Mouse (Mus musculus) liver, adult 2 months (tissue): ENCODE results near the gene Celf6. TPM values are rescaled to one million over a fixed set of nuclear protein-coding genes. Genes with fewer than 3 reads are reported as not detected.

Experiments
- DNase-seq: peaks from one replicate; pipeline ENCODE4 v3.0.0-alpha.2; 2011; ENCODE audit warnings: low read depth, low spot score; ENCODE audit errors: extremely low read depth
- H3K27ac ChIP-seq: fragments of 200-500 bp; replicated peaks from 2 replicates; pipeline ENCODE4 v1.5.1; 2012; ENCODE audit warnings: low read depth, mild to moderate bottlenecking, control low read depth, inconsistent platforms, low read length; ENCODE audit not compliant: insufficient read depth
- H3K27me3 ChIP-seq: fragments of 200-500 bp; 2 replicates; pipeline ENCODE4 v1.6.1; 2012; ENCODE audit warnings: mild to moderate bottlenecking, moderate library complexity, low read length, inconsistent platforms; ENCODE audit not compliant: control insufficient read depth, insufficient read depth
- H3K36me3 ChIP-seq: fragments of 200-500 bp; 2 replicates; pipeline ENCODE4 v1.6.1; 2012; ENCODE audit warnings: low read length, inconsistent platforms; ENCODE audit not compliant: control insufficient read depth, insufficient read depth
- H3K4me1 ChIP-seq: fragments of 200-500 bp; 2 replicates; pipeline ENCODE4 v1.6.1; 2011; ENCODE audit warnings: low read length; ENCODE audit not compliant: control insufficient read depth, insufficient read depth
- H3K4me3 ChIP-seq: fragments of 200-500 bp; 2 replicates; pipeline ENCODE4 v1.5.1; 2011; ENCODE audit warnings: low read depth, mild to moderate bottlenecking, control low read depth, low read length, moderate library complexity; ENCODE audit not compliant: insufficient read depth
- H3K79me2 ChIP-seq: fragments of 200-500 bp; 2 replicates; pipeline ENCODE4 v1.6.1; 2012; ENCODE audit warnings: inconsistent platforms, mild to moderate bottlenecking, low read length, moderate library complexity; ENCODE audit not compliant: control insufficient read depth, insufficient read depth
- H3K9ac ChIP-seq: fragments of 200-500 bp; 2 replicates; pipeline ENCODE4 v1.6.1; 2012; ENCODE audit warnings: low read depth, mild to moderate bottlenecking, control low read depth, inconsistent platforms, low read length
- CTCF ChIP-seq: fragments of 200-500 bp; IDR thresholded peaks from 2 replicates; pipeline ENCODE4 v1.5.1; 2011; ENCODE audit warnings: low read depth, low read length, control low read depth
- POLR2A ChIP-seq: fragments of 200-500 bp; IDR thresholded peaks from 2 replicates; pipeline ENCODE4 v1.6.1; 2011; ENCODE audit warnings: low read length, control low read depth; ENCODE audit not compliant: insufficient read depth; ENCODE audit errors: extremely low read depth
- WGBS: fragments of 180-500 bp; shearing (Covaris S2); methylation state at CpG from one replicate; pipeline ENCODE4 v1.1.7; 2018; 5-methylcytosine and 5-hydroxymethylcytosine counted together
- polyA plus RNA-seq: library from polyadenylated mRNA; depleted of rRNA; stranded (reverse); fragments of >200 nt; gene quantifications from 2 replicates; pipeline ENCODE4 v1.2.3, GENCODE M21; 2012
- total RNA-seq: library from RNA; depleted of rRNA; stranded (reverse); fragments of >200 nt; gene quantifications from 2 replicates; pipeline ENCODE4 v1.2.3, GENCODE M21; 2014

Celf6 gene
- total and polyA plus RNA-seq, 2 experiments = not detected

DNA sequence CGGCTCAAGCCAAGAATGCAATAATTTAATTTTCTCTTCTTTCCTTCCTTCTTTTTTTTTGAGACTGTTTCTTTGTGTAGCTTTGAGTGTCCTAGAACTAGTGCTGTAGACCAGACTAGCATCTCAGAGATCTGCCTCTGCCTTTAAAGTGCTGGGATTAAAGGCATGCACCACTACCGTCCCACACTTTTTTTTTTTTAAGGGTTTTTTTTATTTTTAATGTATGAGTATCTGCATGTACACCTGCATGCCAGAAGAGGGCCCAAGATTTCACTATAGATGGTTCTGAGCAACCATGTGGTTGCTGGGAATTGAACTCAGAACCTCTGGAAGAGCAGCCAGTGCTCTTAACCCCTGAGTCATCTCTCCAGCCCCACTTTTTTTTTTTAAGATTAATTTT, 38.1 kb downstream of the Celf6 start:
- 93% methylated on average over 2 of the region's 2 CpGs for WGBS
- TF ChIP-seq POLR2A (no peak), CTCF (no peak)

DNA sequence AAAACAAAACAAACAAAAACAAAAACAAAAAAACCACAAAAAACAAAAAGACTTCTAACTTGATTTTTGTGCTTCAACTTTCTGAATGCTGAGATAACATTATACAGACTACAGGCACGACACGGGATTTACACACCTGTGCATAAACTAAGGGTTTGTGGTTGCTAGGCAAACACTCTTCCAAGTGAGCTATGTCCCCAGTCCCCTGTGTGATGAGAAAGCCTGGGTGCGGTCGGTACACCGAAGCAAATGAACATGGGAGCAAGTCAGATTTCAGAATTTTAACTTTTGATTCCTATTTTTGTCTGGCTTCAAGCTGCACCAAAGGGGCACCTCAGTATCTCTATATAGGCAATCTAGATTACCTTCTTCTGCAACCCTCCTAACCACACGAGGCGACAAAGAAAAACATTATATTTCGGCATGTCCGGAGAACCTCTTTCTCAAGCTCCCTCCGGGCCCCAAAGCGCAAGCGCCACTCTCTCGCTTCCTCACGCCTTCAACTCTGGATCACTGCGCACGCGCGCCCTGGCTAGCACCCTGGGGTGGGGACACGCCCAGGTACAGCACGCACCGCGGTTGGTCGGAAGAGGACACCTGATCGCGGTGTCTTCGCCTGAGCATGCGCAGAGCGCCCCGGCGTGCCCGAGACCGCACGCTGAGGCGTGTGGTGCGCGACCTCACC, 39.0 kb downstream of the Celf6 start, which contains the start of gene Parp6:
TSS of gene Parp6 (plus strand) at position 663 of the 685 bp plus-strand sequence.
- H3K27me3 ChIP-seq = no peaks in the 10 kb centered on the region
- no peaks in the 10 kb centered on the region for H3K36me3 ChIP-seq
- peak within 1 kb of the TSS; percentile 77 for H3K9ac ChIP-seq
- H3K27ac ChIP-seq = peak within 1 kb of the TSS; percentile 32
- peak within 1 kb of the TSS; percentile 82 for H3K4me3 ChIP-seq
- no peaks in the 10 kb centered on the region for H3K4me1 ChIP-seq
- peak; percentile 92 for DNase-seq
- H3K79me2 ChIP-seq = no peaks in the 10 kb centered on the region
- WGBS = 2% methylated on average over 36 of the region's 36 CpGs
- peak; percentile 70 for TF ChIP-seq POLR2A
- TF ChIP-seq CTCF = no peak

More for the DNA sequence above, 38.1 kb downstream of the Celf6 start:
- no peak overlapping the region for H3K9ac ChIP-seq
- H3K79me2 ChIP-seq = no peaks in the 10 kb centered on the region
- H3K4me1 ChIP-seq = no peaks in the 10 kb centered on the region
- H3K36me3 ChIP-seq = no peaks in the 10 kb centered on the region
- no peak for DNase-seq
- no peaks in the 10 kb centered on the region for H3K27me3 ChIP-seq
- no peak overlapping the region for H3K27ac ChIP-seq
- no peak overlapping the region for H3K4me3 ChIP-seq

DNA sequence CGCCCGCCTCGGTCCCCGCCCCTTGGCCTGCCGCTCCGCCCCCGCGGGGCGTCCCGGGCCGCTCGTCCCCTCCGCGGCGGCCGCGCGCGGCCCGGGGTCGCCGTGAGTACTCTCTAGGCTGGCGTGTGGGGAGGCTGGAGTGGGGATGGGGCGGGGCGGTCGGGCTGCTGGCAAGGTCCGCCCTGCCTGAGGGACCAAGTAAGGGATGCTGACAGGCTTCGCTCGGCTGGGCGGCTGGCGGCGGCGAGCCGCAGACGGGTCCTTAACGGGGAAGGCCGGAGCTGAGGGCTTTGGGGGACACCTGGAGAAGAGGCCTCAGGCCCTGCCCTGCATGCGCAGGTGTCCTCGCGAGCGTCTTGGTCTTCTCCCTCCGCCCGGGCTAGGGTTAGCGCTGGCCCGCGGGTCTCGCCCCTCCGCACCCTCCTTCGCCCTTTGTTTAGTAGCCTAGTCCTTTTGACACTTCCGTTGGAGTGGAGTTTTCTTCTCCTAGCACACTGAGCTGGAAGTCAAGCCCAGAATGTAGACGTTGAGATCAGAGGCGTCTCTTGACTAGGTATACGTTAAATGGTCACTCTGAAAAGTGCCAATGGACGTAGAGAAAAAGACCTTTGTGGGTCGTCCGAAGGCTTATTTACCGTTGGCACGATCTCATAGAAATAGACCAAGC, 39.7 kb downstream of the Celf6 start:
- Histone ChIP-seq H3K4me1 (no peaks in the 10 kb centered on the region), H3K27ac (peak overlapping the region; percentile 32), H3K27me3 (no peaks in the 10 kb centered on the region), H3K9ac (peak overlapping the region; percentile 77), H3K36me3 (peaks cover 2% of the 10 kb centered on the region), H3K79me2 (no peaks in the 10 kb centered on the region), H3K4me3 (peak overlapping the region; percentile 82)
- no peak for TF ChIP-seq CTCF
- no peak for TF ChIP-seq POLR2A
- WGBS = 1% methylated on average over 56 of the region's 58 CpGs
- peak; percentile 34 for DNase-seq

DNA sequence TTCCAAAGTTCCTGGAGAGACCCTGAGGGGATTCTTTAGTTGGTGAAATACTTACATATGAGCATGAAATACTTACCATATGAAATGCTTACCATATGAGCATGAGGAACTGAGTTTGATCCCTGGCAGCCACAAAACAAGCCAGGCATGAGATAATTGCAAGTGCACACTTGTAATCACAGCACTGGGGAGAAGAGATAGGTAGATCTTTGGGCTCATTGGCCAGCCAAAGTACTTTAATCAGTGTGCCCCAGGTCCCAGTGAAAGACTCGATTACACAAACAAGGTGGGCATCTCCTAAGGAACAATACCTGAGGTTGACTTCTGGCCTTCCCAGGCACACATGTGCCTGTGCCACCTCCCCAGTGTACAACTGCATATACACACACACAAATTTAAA, 60.7 kb downstream of the Celf6 start:
- Histone ChIP-seq H3K9ac (no peak overlapping the region), H3K4me3 (no peak overlapping the region), H3K79me2 (no peaks in the 10 kb centered on the region), H3K27me3 (no peaks in the 10 kb centered on the region), H3K4me1 (no peaks in the 10 kb centered on the region; the same call in 1 of the 2 replicates), H3K36me3 (peaks cover 54% of the 10 kb centered on the region), H3K27ac (no peak overlapping the region)
- no peak for TF ChIP-seq POLR2A
- no peak for TF ChIP-seq CTCF
- DNase-seq = no peak
- 97% methylated on average over 1 of the region's 1 CpGs for WGBS

DNA sequence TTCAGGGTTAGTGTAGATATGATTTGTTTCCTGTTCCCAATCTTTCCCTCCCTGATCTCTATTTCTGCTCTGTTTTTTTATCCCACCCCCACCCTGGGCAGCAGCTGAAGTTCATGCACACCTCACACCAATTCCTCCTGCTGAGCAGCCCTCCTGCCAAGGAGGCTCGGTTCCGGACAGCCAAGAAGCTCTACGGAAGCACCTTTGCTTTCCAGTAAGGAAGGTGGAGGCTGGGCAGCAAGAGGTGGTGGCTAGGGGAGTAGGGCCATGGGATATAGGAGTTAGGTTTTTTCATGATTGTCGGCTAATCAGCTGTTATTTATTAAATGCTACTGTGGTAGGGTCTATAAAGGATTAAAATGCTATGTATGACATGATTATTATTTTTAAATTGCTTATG, 62.2 kb downstream of the Celf6 start:
- no peak overlapping the region for H3K27ac ChIP-seq
- no peaks in the 10 kb centered on the region for H3K27me3 ChIP-seq
- no peak for DNase-seq
- 98% methylated on average over 4 of the region's 4 CpGs for WGBS
- H3K4me3 ChIP-seq = no peak overlapping the region
- no peak overlapping the region for H3K9ac ChIP-seq
- peaks cover 48% of the 10 kb centered on the region for H3K36me3 ChIP-seq
- H3K4me1 ChIP-seq = no peaks in the 10 kb centered on the region; the same call in 1 of the 2 replicates
- no peaks in the 10 kb centered on the region for H3K79me2 ChIP-seq
- TF ChIP-seq POLR2A (no peak), CTCF (no peak)

DNA sequence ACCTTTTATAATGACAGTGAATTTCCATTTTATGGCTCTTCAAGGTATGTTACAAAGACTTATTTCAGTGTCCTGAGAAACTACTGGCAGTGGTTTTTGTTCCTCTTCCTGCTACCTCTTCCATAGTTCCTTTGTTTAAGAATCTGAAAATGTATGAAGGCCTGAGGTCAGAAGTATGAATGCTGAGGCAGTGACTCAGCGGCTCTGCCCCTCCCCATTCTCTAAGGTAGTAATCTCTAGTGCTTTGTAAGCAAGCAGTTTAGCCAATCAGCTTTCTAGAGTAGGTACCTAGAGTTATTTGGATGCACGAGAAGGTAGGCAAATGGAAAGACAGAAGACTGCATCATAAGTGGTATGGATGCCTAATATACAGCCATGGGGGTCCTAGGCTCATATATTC, 63.6 kb downstream of the Celf6 start:
- no peaks in the 10 kb centered on the region; the same call in 1 of the 2 replicates for H3K4me1 ChIP-seq
- no peak overlapping the region for H3K4me3 ChIP-seq
- no peaks in the 10 kb centered on the region for H3K79me2 ChIP-seq
- H3K27ac ChIP-seq = no peak overlapping the region
- no peak overlapping the region for H3K9ac ChIP-seq
- 93% methylated on average over 2 of the region's 2 CpGs for WGBS
- H3K27me3 ChIP-seq = no peaks in the 10 kb centered on the region
- TF ChIP-seq POLR2A (no peak), CTCF (no peak)
- DNase-seq = no peak
- H3K36me3 ChIP-seq = peaks cover 42% of the 10 kb centered on the region
